13 mouse cellular contexts compared by ENCODE assay signal in the genomic region with DNA sequence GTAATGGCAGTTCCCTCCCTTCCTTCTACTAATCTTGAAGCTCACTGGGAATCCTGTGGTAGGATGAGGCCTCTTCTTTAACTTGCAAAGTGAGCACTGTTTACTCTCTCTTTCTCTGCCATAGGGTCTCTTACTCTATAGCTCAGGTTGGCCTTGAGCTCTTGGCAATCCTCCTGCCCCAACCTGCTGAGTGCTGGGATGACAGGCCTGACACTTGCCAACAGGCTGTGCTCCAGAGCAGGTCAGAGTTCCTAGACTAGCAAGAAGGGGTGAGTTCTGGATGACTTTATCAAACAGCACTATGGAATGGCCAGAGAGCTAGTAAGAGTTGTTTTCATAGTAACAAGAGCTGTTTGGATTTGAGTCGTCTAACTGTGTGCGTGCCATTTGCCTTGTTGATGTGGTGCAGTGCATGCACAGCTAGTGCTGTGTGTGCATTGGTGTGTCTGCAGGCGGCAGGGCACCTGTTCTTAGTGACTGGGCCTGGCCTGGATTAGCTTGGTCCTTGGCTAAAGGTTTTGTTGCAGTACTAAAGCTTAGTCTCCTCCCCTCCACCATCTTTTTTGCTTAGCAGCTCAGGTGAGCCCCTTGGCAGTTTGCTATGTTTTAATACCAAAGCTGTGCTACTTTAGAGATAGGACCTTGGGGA. TPM values are rescaled to one million over a fixed set of nuclear protein-coding genes. Genes with fewer than 3 reads are reported as not detected.
DNase-seq lines count a peak whose midpoint lies in the region; TF ChIP-seq lines count a peak whose summit lies in the region.
"Had no signal": no experiment of that assay in that cellular context is flagged by ENCODE, and none has a peak within 500 bp of the region (broad histone marks: within the 10 kb centered on the region; RNA-seq: fewer than 3 reads in every experiment).

No protein-coding gene starts in this region.

- 0 out of 2 replicates have a peak, but pooled peaks cover 2% of the 10 kb centered on the region for H3K36me3 ChIP-seq in ES-Bruce4 (ENCODE audit: control insufficient read depth, insufficient read depth, low read length, poor library complexity, severe bottlenecking)
- H3K36me3 ChIP-seq: heart, embryonic 13.5 days; neural tube, embryonic 13.5 days had no signal

- no peak overlapping the region for H3K4me3 ChIP-seq in ES-Bruce4 (ENCODE audit: low read depth, low read length)
- H3K4me3 ChIP-seq: heart, embryonic 13.5 days; limb, embryonic 10.5 days; neural tube, embryonic 13.5 days had no signal

- no peak overlapping the region for H3K9ac ChIP-seq in ES-Bruce4 (ENCODE audit: low read depth, poor library complexity, severe bottlenecking)
- H3K9ac ChIP-seq: neural tube, embryonic 13.5 days had no signal

- peak; percentile 27 for DNase-seq in embryo, embryonic 10 days (ENCODE audit: low spot score)
- DNase-seq in embryo, embryonic 11 days, result no peak
- DNase-seq in left cerebral cortex, postnatal 4 days, result peak; percentile 31
- no peak for DNase-seq in left cerebral cortex, postnatal 14 days (ENCODE audit: low spot score in 2 of 2)
- peak; percentile 31 for DNase-seq in adipocyte (ENCODE audit: low spot score)
- DNase-seq in spleen, adult 18-20 months, result no peak
- DNase-seq: cerebellum, adult 8-10 months; kidney, postnatal 4 days; layer of hippocampus, postnatal 36 days had no signal

- H3K27me3 ChIP-seq in ES-Bruce4 (ENCODE audit: control insufficient read depth, insufficient read depth, low read length, poor library complexity, severe bottlenecking), result no peaks in the 10 kb centered on the region
- H3K27me3 ChIP-seq: heart, embryonic 13.5 days; neural tube, embryonic 13.5 days had no signal

- intact Hi-C loops in left cerebral cortex, postnatal 4 days (cut with DNase I), result no loop called here
- intact Hi-C loops in left cerebral cortex, postnatal 14 days (cut with DNase I), result no loop called here

- no peaks in the 10 kb centered on the region for H3K9me3 ChIP-seq in ES-Bruce4 (replicated peaks; ENCODE audit: control insufficient read depth, insufficient read depth, low read length, poor library complexity, severe bottlenecking)
- H3K9me3 ChIP-seq: heart, embryonic 13.5 days; limb, embryonic 10.5 days; neural tube, embryonic 13.5 days had no signal

- H3K27ac ChIP-seq in ES-Bruce4 (ENCODE audit: insufficient read depth, low read length), result 0 out of 2 replicates have a peak overlapping the region, but pooled peaks have one; percentile 2
- H3K27ac ChIP-seq: heart, embryonic 13.5 days; limb, embryonic 10.5 days; neural tube, embryonic 13.5 days had no signal

- TF ChIP-seq EP300 in ES-Bruce4 (IDR thresholded peaks at IDR 0.05; ENCODE audit: insufficient read depth, low read depth, low read length), result no peak

- H3K4me1 ChIP-seq in ES-Bruce4 (ENCODE audit: control insufficient read depth, insufficient read depth, low read length), result peaks cover 2% of the 10 kb centered on the region
- H3K4me1 ChIP-seq: limb, embryonic 10.5 days had no signal

- no peak for TF ChIP-seq CTCF in ES-Bruce4 (IDR thresholded peaks at IDR 0.05; ENCODE audit: low read depth, low read length)

- no peak for TF ChIP-seq POLR2A in ES-Bruce4 (IDR thresholded peaks at IDR 0.05; ENCODE audit: insufficient read depth, low read length)

RNA-seq across cellular contexts. Expression of a gene that starts 28.6 kb away (rescaled TPM):
- 10 to 100 TPM; 57.1 to 58.0 TPM for total RNA-seq in left cerebral cortex, postnatal 4 days (2021)
- 10 to 100 TPM; 52.8 to 56.2 TPM for total RNA-seq in left cerebral cortex, postnatal 14 days (2021)
- polyA plus RNA-seq in ES-Bruce4 (2011; ENCODE audit: insufficient read depth, insufficient read length, low read depth, missing spikeins), result 41.5 and 47.1 TPM in 2 replicates

Comparison
In these comparisons a context has a peak if more than half of its experiments do, and no peak if none do; other contexts are left out.
1. DNase-seq: peak in embryo, embryonic 10 days (single experiment), left cerebral cortex, postnatal 4 days (single experiment) and adipocyte (single experiment); none in embryo, embryonic 11 days (single experiment), left cerebral cortex, postnatal 14 days (0 of 2) and spleen, adult 18-20 months (0 of 2).